Mouse (Mus musculus) thymus, postnatal 14 days (tissue): ENCODE results near the gene Sall1.

ENCODE experiments used
- DNase-seq: peaks from one replicate; pipeline ENCODE4 v3.0.0; 2021

Gene Sall1

DNA sequence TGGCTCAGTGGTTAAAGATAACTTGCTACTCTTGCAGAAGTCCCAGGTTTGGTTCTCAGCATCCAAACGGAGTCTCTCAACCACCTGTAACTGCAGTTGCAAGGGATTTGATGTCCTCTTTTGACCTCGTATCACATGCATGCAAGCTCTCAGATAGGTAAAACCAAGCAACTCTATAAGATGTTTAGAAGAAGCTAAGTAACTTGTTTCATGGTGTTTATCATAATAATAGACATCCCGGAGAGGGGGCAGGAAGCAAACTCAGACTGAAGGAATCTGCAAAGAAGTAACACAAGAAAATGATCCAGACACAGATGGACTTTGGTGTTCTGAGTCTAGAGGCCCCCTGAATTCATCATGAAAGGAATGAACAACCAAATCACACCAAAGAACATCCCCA lies 55.0 kb downstream of the Sall1 start:
- no peak for DNase-seq

DNA sequence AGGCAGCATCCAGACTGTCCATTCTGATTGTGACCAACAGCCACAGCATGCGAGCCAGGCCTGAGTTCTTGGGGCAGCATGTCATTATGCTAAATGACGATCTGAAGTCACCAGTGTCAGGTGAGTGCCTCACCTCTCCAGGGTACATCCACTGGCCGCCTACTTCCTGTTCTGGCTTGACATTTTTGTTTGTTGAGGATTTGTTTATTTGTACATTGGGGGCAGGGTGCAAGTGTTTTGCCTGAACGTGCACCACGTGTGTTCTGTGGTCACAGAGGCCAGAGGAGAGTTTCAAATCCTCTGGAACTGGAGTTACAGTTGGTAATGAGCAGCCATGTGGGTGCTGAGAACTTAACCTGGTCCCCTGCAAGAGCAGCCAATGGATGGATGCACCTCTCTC lies 60.5 kb downstream of the Sall1 start:
- no peak for DNase-seq
